Mouse (Mus musculus): Measurements from ENCODE around the gene Cdh5.
A peak's percentile ranks its signal among the peaks of the same experiment; 100 is the strongest.
"Not testable (repeated sequence)": the region's sequence is repeated elsewhere in the genome, so short reads cannot be mapped to it uniquely, and the experiment has no call there.

Cdh5 gene

DNA sequence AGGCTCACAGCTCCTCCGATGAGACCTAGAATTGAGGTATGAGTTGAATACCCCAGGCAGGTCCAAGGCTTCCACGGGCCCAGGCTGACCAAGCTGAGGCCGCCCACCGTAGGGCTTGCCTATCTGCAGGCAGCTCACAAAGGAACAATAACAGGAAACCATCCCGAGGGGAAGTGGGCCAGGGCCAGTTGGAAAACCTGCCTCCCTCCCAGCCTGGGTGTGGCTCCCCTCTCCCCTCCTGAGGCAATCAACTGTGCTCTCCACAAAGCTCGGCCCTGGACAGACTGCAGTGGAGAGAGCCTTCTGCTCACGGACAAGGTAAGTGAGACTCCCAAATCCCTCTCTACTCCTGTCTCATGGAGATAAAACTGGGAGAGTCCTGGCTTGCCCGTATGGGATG is at the start of gene Cdh5:
TSS of gene Cdh5 (plus strand) at position 211 of the 400 bp plus-strand sequence.
- DNase-seq = no peak

DNA sequence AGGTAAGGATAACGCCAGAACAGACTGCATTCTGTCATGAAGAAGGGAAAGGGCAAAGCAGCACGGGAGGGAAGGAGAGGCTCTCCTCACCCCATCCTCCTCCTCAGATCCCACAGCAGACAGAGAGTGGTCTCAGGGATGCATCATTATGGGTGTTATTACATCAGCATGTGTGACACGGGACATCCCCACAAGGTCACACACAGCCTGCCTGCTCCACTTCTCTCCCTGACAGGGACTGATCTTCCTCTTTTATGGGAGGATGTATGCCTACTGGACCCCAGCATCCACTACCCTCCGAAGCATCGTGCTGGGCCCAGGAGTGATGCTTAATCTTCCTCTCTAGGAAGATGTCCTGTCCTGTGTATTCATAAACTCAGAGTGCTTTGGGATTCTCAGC is 41.5 kb upstream of the Cdh5 start:
- DNase-seq = no peak

DNA sequence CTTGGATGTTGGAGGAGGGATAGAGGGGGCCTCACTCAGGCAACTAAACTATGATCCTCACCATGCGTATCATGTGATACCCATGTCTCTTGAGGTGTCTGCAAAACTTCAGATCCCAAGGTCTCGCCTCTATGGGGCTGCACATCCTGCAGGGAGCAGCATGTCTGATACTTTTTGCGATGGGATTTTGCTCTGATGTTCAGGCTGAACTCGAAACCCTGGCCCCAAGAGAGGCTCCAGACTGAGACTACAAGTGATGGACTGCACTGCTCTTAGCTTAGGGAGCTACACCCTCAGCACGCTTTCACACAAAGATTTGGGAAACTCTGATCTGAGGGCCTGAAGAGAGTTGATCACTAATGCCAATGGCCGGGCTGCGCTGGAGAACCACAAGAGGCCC is 41.0 kb upstream of the Cdh5 start:
- DNase-seq = no peak

DNA sequence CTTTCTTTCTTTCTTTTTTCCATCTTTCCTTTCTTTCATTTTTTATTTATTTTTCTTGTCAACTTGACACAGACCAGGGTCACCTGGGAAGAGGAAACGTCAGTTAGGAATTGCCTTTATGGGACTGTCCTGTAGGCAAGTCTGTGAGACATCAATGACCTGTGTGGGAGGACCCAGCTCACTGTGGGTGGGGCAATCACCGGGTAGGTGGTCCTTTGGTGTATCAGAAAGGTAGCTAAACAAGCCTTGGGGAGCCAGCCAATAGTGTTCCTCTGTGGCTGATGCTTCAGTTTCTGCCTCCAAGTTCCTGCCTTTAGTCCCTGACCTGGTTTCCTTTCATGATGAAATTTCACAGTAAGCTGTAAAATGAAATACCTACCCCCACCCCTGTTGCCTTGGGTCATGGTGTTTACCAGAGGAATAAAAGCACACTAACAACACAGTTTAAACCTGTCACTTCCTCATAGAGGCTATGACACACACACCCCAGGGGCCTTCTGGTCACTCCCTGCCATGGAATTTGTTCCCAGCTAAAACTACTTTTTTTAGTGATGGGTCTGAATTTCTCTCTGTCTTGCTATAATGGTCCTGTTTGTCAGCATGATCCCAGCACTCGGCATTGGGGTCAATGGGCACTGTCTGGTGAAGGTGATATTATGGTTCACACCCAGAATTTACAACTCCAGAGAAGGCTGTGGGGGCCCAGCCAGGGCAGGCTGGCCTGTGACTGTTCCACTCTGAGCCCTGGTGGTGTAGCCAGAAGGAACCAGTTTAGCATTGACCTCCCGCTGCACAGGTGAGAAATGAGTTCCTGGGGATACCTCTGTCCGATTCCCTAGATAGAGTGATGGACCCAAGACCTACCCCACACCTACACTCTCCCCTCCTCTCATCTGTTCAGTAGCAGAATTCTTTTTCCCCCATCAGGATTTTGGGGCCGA is 40.1 kb upstream of the Cdh5 start:
- no peak for DNase-seq

DNA sequence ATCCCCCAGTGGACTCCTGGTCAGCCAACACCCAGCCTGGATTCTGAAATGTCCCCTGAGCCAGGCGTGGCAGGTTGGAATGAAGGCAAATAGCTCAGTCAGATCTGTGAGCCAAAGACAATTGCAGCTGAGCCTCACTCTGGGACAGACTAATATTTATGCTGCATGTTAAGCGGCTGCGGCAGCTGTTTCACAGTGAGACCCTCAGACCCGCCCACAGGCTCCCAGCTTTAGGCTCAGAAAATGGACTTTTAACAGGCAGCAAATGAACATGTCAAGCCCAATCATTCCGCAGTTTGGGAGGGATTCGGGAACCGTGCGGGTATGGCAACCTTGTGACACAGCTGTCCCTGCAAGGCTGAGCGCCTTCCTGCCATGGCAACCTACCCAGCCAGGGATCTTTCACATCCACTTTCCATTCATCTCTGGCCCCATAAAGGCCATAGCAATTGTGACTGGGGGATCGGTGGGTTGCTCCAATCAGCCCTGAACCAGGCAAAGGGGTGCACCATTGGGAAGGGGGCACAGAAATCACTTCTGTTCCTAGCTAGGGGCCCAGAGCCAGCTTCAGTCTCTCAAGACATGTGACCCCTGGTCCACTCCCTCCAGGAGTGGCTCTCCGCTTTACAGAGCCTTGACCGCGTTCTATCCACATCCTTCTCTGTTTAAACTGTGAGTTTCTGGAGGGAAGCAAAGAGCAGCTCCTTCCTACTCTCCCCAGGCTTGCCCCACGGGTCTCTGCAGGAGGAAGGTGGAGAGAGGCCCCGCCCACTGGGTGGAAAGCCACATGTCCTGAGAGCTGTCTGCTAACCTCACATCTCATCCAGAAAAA is 39.2 kb upstream of the Cdh5 start:
- DNase-seq = no peak

DNA sequence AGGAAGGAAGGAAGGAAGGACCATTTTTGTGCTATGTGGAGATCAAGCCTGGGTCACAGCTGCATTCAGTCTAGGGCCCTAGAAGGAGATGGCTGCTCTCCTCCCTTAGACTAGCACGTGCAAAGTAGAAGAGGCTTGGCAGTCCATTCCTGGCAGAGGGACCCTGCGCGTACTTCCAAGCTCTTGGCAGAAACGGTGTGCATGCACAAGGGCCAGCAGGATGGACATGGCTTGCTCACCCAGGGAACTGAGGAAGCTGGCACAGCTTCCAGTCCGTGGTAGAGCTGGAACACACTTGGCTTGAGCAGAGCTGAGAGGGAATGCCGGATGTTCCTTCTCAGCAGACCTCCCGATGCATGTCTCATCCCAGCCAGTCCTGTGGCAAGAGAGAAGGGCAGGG is 36.2 kb upstream of the Cdh5 start:
- DNase-seq = no peak

DNA sequence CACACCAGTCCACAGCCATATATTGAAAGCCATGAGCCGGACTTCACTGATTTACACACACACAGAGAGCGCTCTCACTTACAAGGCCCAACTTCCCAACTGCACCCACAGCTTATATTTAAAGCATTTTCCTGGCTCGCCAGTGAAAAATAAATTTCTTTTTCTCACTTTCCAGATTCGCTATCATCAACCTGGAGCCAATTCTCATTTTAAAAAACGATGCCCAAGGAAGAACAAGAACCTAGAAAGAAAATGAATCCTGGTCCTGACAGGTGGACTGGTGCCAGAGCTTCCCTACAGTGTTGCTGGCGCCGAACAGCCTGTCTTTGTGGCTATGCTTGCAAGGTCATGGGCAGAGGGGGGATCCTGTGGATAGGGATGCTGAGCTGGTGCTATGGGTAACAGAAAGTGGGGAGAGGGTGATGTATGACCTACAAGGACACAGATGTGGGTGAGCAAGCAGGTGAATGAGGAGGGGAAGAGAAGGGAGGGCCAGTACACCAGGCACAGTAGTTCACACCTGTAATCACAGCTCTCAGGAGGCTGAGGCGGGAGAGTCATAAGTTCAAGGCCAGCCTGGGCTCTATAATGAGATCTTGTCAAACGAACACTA is 35.4 kb upstream of the Cdh5 start:
- no peak for DNase-seq

DNA sequence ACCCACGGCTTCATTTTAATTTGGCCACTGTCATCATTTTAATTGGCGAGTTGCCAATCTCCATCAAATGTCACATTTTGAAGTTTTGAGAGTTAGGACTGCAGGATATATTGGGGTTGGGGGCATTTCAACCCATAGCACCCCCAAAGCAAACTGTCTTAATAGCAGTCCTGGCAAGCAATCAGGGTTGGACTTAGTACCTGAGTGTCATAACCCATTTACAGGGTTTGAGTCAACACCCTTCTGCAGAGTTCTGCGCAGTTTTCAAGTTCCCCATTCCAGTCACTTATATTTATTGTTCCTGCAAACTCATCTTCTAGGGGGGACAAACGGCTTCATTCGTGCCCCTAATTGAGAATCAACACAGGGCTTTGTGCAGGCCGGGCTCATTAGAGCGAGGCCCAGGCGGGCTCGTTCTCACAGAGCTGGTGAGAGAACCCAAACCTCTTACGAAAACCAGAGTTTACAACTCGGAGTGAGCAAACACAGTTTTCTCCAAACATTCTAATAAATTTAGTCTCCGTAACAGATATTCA is 34.0 kb upstream of the Cdh5 start:
- DNase-seq = no peak

DNA sequence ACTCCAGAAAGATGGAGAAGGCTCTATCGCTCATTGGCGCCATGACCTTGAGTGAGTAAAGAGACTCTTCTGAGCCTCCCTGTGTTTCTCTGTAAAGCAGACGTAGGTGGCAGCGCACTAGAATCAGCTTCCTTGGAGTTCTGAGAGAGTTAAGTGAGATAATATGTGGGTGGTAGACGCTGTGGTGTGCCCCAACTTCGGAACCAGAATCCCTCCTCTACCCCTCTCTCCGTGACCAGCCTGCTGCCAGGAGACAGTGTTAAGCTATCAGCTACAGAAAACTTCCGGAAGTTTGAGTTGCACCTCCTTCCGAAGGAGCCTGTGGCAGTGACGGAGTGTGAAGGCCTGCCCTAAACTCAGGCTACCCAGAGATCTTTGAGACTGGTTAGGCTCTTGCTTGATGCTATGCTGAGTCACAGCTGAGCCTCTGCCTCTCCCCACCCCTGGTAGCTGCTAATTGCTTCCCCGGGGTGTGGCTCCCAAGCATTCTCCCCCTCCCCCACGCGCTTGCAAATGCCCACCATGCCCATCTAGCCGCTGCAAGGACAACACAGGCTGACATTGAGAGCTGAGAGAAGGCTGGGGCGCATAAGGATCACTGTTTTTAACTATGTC is 32.9 kb upstream of the Cdh5 start:
- DNase-seq = no peak

DNA sequence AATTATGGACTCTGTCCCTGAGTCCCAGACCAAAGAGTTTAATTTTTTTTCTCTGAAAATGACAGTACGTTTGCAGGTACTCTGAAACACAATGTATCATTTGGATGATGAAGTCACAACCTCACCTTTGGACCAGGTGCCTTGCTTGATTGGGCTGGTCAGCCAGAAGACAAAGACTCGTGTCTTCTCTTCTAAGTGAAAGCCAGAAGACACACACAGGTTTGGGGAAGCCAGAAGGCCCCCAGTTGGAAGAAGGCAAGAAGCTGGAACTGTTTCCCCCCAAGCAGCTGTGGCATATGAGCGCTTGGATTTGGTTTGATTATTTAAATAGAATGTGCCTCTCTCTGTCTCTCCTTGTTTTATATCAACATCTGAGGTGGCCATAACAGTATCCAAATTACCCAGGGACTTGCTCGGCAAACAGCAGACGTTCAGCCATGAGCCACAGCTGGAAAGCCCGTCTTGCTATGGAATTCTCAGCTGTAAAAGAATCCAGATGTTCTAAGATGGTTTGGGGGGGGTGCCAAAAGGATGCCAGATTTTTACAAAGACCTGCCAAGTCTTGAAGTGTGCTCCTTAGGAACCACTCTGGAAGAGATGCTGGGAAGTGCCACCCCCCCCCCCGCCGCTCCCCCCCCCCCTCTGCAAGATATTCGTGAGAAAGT is 31.1 kb upstream of the Cdh5 start:
- DNase-seq = not testable (repeated sequence)

DNA sequence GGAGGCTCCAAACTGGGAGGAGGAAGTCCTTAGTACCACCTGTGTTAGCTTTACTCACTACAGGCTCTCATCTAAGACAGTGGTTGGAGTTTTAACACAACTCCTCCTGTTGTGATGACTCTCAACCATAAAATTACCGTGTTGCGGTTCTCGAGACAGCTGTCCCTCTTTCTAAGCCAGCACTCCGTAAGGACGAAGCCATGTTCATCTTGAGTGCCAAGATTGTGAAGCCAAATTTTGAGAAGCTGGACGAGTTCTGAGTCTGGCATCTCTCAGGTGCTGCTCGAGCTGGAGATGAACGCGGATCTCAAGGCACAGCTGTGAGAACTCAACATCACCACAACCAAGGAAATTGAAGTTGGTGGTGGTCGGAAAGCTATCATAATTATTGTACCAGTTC is 30.5 kb upstream of the Cdh5 start:
- no peak for DNase-seq

DNA sequence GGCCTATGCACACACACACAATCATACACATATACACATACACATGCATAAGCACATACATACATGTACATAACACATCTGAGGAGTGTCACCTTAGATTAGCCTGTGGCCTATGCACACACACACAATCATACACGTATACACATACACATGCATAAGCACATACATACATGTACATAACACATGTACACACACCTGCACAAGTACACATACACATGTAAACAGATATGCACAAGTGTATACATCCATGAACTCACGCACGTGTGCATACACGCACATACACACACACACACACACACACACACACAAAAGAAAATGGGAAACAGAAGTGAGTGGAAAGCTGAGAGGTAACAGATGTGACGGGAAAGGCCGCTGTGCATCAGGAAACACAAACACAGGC is 26.3 kb upstream of the Cdh5 start:
- no peak for DNase-seq

DNA sequence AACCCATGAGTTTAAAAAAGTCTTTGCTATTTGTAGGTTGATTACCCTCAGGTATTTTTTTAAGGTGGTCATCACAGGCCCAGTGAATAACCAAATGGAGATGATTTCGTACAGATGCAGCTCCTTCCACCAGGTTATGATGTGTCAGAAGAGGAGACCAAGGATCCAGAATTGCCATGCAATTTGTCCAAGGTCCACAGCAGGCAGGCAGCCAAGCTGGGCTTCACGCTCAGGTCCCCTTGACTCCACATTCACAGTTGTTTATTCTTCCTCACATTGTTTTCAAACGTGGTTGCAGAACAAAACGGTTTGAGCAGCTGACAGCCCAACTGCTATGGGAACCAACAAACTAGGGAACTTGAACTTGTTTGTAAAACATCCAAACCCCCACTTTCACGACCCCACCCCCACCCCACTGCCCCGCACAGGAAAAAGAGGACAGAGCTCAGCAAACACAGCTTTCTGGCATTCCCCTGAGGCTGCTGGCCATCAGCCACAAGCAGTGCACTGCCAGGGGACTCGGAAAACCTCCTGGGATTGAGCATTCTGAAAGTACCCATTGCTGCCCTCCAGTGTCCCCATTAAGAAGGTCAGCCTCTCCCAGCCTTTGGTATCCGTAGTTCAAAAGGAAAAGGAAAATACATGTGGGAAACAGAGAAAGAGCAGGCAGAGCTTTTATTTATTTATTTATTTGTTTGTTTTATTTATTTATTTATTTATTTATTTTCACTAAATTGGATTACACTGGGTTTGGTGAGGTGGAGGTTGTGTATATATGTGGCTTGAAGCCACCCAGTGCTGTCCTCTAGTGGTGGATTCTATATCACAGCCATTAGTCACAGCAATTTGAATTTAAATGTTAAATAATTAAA is 24.6 kb upstream of the Cdh5 start:
- DNase-seq = peak; percentile 38

DNA sequence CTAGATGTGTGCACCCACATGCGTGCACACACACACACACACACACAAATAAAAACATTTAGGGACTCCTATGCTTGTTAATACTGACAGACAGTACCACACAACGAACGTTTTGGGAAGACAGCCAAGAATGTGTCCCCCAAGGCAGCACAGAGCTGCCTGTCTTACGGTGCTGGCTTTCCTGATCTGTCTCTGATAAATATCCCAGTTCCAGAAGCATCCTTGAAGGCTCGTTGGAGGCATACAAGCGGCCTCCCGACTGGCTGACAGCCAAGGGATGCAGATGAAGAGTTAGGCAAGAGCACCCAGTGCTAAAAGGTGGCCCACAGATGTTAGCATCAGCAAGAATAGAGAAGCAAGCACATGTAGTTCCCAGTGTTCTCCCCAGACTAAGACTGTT is 23.3 kb upstream of the Cdh5 start:
- DNase-seq = no peak

DNA sequence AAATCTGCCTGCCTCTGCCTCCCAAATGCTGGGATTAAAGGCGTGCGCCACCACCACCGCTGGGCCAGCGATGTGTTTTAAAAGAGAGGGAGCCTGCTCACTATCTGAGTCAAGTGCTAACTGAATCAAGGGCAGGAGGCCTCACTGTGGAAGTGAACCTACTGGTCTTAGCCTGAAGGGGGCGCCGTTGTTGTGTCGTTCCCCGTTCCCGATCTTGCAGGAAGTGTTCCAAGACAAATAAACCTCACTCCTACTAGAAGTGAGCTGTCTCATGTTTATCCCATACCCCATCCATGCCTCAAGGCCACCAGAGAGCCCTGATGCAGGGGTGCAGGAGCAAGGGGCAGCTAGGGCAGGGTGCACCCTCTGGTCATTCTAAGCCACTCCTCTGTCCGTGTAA is 16.1 kb upstream of the Cdh5 start:
- peak; percentile 3 for DNase-seq

DNA sequence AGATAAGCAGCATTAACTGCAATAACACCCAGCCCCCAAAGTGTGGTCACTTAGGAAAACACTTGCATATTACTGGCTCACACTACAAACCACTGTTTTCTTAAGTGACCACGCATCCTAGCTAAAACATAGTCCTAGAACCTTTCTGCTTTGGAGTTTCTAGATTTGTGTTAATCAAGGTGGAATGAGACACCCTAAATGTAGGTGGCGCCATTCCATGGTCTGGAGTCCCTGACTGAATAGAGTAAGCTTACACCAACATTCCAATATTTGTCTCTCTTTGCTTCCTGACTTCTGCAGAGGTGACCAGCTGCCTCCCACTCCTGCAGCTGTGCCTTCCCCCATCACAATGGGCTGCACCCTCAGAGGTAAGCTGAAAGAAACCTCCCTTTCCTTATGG is 14.8 kb upstream of the Cdh5 start:
- peak; percentile 1 for DNase-seq

DNA sequence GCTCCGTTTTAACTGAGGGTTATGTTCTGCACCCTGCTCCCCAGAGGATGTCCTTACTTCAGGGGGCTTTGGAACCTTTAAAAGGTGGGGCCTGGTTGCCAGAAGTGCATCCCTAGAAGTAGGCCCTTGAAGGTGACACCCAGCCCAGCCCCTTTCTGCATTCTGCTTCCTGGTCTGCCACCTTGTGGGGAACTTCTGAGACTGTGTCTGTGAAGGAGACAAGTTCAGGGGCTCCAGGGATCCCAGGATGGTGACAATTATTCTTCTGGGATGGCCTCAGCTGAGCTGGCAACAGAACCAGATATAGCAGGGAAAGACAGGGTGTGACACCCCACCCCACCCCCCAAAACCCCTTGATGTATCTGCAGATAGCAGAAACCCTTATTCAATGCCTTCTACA is 14.3 kb upstream of the Cdh5 start:
- peak; percentile 27 for DNase-seq

DNA sequence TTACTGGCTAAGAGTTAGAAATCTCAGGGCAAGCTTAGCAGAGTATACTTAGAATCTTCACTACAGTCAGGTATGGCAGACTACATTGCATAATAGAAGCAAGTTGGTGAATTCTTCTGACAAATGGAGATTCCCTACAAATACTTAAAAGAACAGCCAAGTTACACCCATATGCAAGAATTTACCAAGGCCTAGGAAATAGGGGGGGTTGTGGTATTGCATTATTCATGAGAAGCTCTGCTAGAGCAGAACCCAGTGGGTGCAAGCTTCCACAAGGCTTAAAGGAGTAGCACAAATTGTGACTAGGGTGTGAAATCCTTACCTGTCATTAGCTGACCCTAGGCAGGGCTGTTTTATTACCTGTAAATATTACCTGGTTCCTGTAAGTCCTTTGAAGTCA is 13.5 kb upstream of the Cdh5 start:
- peak; percentile 1 for DNase-seq

DNA sequence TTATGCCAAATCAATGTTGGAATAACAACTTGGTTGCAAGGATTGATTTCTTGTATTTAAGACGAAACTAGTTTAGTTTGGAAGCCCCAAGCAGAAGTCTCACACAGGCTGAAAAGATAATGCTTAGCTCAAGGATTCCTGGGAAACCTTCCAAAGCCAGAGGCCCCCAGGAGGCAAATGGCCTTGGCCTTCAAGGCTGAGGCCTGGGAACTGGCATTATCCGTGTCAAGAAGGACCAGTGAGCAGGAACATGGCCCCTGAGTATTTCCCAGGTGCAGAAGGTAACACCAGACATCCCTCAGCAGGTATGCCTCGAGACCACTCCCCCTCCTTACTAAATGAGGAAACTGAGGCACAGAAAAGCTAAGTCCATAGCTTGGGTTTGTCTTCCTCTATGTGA is 12.5 kb upstream of the Cdh5 start:
- peak; percentile 2 for DNase-seq

DNA sequence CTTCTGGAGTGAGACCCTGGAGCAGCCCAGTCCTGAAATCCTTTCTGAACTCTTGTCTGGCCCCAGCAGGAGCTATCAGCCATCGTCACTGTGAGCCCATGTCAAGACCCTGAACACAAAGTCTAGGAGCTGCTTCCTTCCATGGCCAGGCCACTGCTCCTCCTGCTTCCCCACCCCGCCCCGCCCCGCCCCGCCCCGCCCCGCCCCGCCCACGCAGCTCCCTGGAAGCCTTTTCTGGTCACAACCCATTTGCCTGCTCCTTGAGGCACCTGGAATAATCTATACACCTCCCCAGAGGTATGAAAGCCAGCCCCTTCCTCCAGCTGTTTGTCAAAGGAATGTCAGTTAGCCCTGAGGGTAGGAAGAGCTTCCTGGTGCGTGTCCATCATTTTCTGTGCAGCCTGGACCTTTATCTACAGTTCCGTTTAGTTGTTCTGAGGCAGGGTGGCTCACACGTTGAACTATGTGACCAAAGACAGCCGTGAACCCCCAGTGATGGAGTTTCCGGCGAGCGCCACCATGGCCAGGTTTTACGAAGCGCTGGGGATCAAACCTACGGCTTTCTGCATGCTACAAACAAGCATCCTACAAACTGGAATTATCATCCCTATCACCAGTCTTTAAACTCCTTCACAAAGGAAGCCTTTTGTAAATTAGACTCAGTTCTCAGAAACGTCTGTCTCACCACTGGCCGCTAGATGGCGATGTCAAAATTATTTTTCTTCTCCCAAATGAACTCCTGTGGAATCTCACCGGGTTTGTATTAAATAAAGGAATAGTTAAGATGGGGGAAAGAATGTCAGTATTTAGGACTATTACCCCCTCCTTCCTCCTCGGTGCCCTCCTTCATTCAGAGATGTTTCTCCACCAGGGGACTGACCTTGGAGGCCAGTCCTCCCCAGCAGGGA is 10.2 kb upstream of the Cdh5 start:
- DNase-seq = peak; percentile 37

Data from right cerebral cortex, postnatal 14 days (tissue).